Mouse (Mus musculus) gastrocnemius, postnatal 14 days (tissue): ENCODE measurements around the gene Armc10. TPM values are rescaled to one million over a fixed set of nuclear protein-coding genes. Genes with fewer than 3 reads are reported as not detected.
"Not testable (repeated sequence)": the region's sequence is repeated elsewhere in the genome, so short reads cannot be mapped to it uniquely, and the experiment has no call there.

ENCODE experiments used
- DNase-seq: peaks from one replicate; pipeline ENCODE4 v3.0.0; 2021; ENCODE audit warnings: mixed read lengths
- intact Hi-C: fragments of 180-260 bp; cut with DNase I; formaldehyde crosslinking; loops from one replicate; pipeline ENCODE4 v1.15.1; 2025; ENCODE audit warnings: low total_unique reads
- total RNA-seq, 2 experiments: library from RNA; stranded (reverse); gene quantifications; 2 replicates each; pipeline ENCODE4 v1.2.3; 2021

Gene Armc10
- total RNA-seq, 2 experiments from 2014 or later: 6.2 to 6.8 TPM

DNA sequence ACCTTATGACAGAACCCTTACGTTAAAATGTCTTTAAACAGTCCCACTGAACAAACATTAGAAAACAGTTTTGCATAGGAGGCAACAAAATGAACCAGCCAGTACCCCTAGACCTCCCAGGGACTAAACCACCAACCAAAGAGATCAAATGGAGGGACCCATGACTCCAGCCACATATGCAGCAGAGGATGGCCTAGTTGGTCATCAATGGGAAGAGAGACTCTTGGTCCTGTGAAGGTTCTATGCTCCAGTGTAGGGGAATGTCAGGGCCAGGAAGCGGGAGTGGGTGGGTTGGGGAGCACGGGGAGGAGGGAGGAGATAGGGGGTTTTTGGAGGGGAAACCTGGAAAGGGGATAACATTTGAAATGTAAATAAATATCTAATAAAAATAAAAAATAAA lies 53.9 kb downstream of the Armc10 start:
- DNase-seq, intact Hi-C loops: not testable (repeated sequence)

GRCm38 (mm10) chr5:21700272-21700821 lies 54.7 kb downstream of the Armc10 start:
- DNase-seq: no peak
- intact Hi-C loops: no loop called here

- DNase-seq: no peak
- intact Hi-C loops: no loop called here
Observed at GRCm38 (mm10) chr5:21700934-21701333, 55.3 kb downstream of the Armc10 start.

DNA sequence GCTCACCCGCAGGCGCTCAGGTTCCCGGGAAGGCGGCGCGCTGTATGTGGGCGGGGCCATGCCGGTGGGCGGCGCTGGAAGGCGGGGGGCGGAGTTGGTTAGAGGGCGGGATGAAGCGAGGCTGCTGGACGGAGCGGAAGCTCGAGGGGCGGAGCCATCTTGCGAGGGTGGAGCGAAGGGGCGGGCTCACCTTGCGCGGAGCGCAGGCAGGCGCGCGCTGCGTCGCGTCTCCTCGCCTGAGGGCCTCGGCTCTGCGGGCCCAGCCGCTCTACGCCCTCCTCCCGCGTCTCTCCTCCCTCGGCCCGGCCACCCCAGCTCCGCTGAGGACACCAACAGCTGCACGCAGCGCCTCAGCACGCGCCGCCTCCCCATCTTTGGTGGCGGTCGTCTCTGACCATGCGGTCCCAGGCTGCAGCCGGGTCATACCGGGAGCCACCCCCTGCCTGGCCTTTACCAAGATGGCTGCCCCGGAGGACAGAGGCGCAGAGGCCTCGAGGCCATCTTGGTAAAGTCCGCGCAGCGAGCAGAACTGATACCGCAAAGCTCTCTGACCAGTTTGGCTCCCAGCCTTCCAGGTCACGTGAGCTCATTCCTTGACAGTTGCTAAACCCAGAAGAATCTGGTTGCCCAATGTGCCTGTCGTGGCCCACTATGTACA lies 55.9 kb downstream of the Armc10 start, which contains the start of gene Napepld:
Napepld (minus strand) TSS at position 46 of the 658 bp plus-strand sequence.
- intact Hi-C loops: no loop called here
- peak; percentile 99 for DNase-seq

- intact Hi-C loops: no loop called here
- DNase-seq: no peak
Observed at GRCm38 (mm10) chr5:21702009-21702364, 56.4 kb downstream of the Armc10 start.

GRCm38 (mm10) chr5:21702873-21703475 lies 57.4 kb downstream of the Armc10 start:
- no peak for DNase-seq

GRCm38 (mm10) chr5:21703708-21704107 lies 58.1 kb downstream of the Armc10 start:
- no peak for DNase-seq
- intact Hi-C loops: no loop called here

More at GRCm38 (mm10) chr5:21702873-21703475, 57.4 kb downstream of the Armc10 start:
- intact Hi-C loops: no loop called here

- intact Hi-C loops: no loop called here
- DNase-seq: no peak
Observed at GRCm38 (mm10) chr5:21706546-21706945, 60.9 kb downstream of the Armc10 start.

GRCm38 (mm10) chr5:21708011-21708410 lies 62.4 kb downstream of the Armc10 start:
- DNase-seq, intact Hi-C loops: not testable (repeated sequence)

Other genes starting within 250 kb of the Armc10 start
- 1 to 10 TPM; 1.5 to 1.6 TPM for gene Ccdc146, start 221.1 kb upstream of the Armc10 start, total RNA-seq
- gene Fam185a, start 220.9 kb upstream of the Armc10 start, total RNA-seq: 1 to 10 TPM; 5.9 to 6.5 TPM
- 10 to 100 TPM in 1 of 2 experiments, 1 to 10 TPM in 1; 9.8 to 14.3 TPM for gene Lrrc17, start 102.3 kb upstream of the Armc10 start, total RNA-seq
- gene Fbxl13, start 179 bp upstream of the Armc10 start, total RNA-seq: under 1 TPM; 0.16 to 0.22 TPM
- 1 to 10 TPM; 8.6 to 9.5 TPM for gene Napepld, start 55.6 kb downstream of the Armc10 start, total RNA-seq
- 100 to 1,000 TPM; 124 to 132 TPM for gene Pmpcb, start 91.3 kb downstream of the Armc10 start, total RNA-seq
- 10 to 100 TPM; 13.2 to 13.6 TPM for gene Dnajc2, start 139.4 kb downstream of the Armc10 start, total RNA-seq
- gene Psmc2, start 139.5 kb downstream of the Armc10 start, total RNA-seq: 100 to 1,000 TPM in 1 of 2 experiments, 10 to 100 TPM in 1; 99.4 to 102 TPM
- not detected for gene Slc26a5, start 219.8 kb downstream of the Armc10 start, total RNA-seq